ENCODE assay signal across 9 mouse cellular contexts in the genomic region with DNA sequence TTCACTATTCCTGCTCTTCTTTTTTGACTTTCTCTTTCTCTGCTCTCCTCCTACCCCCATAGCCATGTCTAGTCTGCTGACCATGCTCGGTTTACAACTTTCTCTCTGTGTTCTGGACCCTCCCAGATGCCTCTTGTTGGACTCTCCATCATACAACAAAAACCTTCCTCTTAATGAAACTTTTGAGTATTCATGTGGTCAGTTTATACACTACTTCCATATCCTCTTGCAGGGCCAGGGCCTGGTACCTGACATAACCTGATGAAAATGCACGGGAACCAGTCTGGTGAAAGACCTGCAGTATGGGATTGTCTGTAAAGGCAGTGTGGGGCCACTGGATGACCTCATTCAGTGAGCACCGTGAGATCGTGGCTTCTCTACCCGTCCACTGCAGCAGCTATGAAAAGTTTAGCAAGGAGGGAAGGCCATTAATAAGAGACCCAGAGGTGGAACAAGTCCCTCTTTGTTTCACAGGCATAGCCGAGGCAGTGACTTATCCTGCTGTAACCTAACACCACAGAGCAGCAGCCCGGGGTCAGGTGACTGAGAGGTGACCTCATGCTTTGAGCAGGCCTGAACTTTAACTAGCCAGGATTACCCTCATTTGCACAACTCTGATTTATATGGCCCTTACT. TPM values are rescaled to one million over a fixed set of nuclear protein-coding genes. Genes with fewer than 3 reads are reported as not detected.
DNase-seq lines count a peak whose midpoint lies in the region; ATAC-seq lines count a peak whose summit lies in the region.
"Had no signal": no experiment of that assay in that cellular context is flagged by ENCODE, and none has a peak within 500 bp of the region (broad histone marks: within the 10 kb centered on the region; RNA-seq: fewer than 3 reads in every experiment).

No protein-coding gene starts in this region.

- H3K4me3 ChIP-seq in heart, embryonic 12.5 days = no peak overlapping the region
- no peak overlapping the region for H3K4me3 ChIP-seq in stomach, embryonic 14.5 days (ENCODE audit: low read depth, low read length)
- H3K4me3 ChIP-seq: hindbrain, embryonic 15.5 days had no signal

- H3K4me1 ChIP-seq in heart, embryonic 12.5 days (replicated peaks) = peaks cover 25% of the 10 kb centered on the region
- H3K4me1 ChIP-seq in stomach, embryonic 14.5 days (ENCODE audit: control insufficient read depth, insufficient read depth, low read length) = no peaks in the 10 kb centered on the region
- H3K4me1 ChIP-seq: hindbrain, embryonic 15.5 days had no signal

- peak; percentile 24 for DNase-seq in gastrocnemius, adult 18-20 months (ENCODE audit: low spot score)
- no peak for DNase-seq in gastrocnemius, postnatal 10 days
- DNase-seq in adrenal gland, postnatal 14 days = peak; percentile 72
- DNase-seq in kidney, postnatal 36 days = peak; percentile 49 to 53
- no peak for DNase-seq in B cell, adult 2 months
- DNase-seq in urinary bladder, postnatal 25 days (ENCODE audit: low spot score) = no peak

- H3K4me2 ChIP-seq in heart, embryonic 12.5 days = no peak overlapping the region
- no peak overlapping the region for H3K4me2 ChIP-seq in stomach, embryonic 14.5 days (replicated peaks; ENCODE audit: low read depth, low read length)
- H3K4me2 ChIP-seq: hindbrain, embryonic 15.5 days had no signal

- ATAC-seq in heart, embryonic 12.5 days (ENCODE audit: insufficient number of reproducible peaks, low FRiP score) = peak; percentile 78
- ATAC-seq in stomach, embryonic 14.5 days (ENCODE audit: insufficient number of reproducible peaks, insufficient read depth, low FRiP score, low read depth) = peak; percentile 77

- no peaks in the 10 kb centered on the region for H3K36me3 ChIP-seq in heart, embryonic 12.5 days
- H3K36me3 ChIP-seq in stomach, embryonic 14.5 days (ENCODE audit: control insufficient read depth, insufficient read depth, low read length) = no peaks in the 10 kb centered on the region
- H3K36me3 ChIP-seq: hindbrain, embryonic 15.5 days had no signal

- no peaks in the 10 kb centered on the region for H3K27me3 ChIP-seq in heart, embryonic 12.5 days (replicated peaks)
- no peaks in the 10 kb centered on the region for H3K27me3 ChIP-seq in stomach, embryonic 14.5 days (ENCODE audit: control insufficient read depth, insufficient read depth, low read length)
- H3K27me3 ChIP-seq: hindbrain, embryonic 15.5 days had no signal

- H3K9me3 ChIP-seq in heart, embryonic 12.5 days (replicated peaks) = 0 out of 2 replicates have a peak, but pooled peaks cover 2% of the 10 kb centered on the region
- no peaks in the 10 kb centered on the region for H3K9me3 ChIP-seq in stomach, embryonic 14.5 days (ENCODE audit: control insufficient read depth, low read depth, low read length)
- H3K9me3 ChIP-seq: hindbrain, embryonic 15.5 days had no signal

- no peak overlapping the region for H3K9ac ChIP-seq in heart, embryonic 12.5 days
- no peak overlapping the region for H3K9ac ChIP-seq in stomach, embryonic 14.5 days (replicated peaks; ENCODE audit: low read depth, low read length)
- H3K9ac ChIP-seq: hindbrain, embryonic 15.5 days had no signal

- WGBS in heart, embryonic 12.5 days = 20% methylated on average over 7 of the region's 7 CpGs
- WGBS in stomach, embryonic 14.5 days = 21% methylated on average over 7 of the region's 7 CpGs

- H3K27ac ChIP-seq in heart, embryonic 12.5 days (ENCODE audit: poor library complexity, severe bottlenecking) = peak overlapping the region; percentile 41
- no peak overlapping the region; the same call in 1 of the 2 replicates for H3K27ac ChIP-seq in stomach, embryonic 14.5 days (ENCODE audit: low read length)
- H3K27ac ChIP-seq: hindbrain, embryonic 15.5 days had no signal

RNA-seq across cellular contexts. Expression of a gene that starts 49.7 kb away (rescaled TPM):
- total RNA-seq in gastrocnemius, adult 18-20 months (2021) = under 1 TPM in 1 of 2 experiments, not detected in 1; 0.02 TPM
- total RNA-seq in gastrocnemius, postnatal 10 days (2021) = under 1 TPM; 0.07 to 0.14 TPM
- 4.2 and 5.4 TPM in 2 replicates for total RNA-seq in adrenal gland, postnatal 14 days (2021)
- 0.54 and 0.64 TPM in 2 replicates for polyA plus RNA-seq in heart, embryonic 12.5 days (2016; fragmentation: Nextera tagmentation; extraction: Ambion mirVana)
- polyA plus RNA-seq in stomach, embryonic 14.5 days (2014; fragmentation: Nextera tagmentation; extraction: Ambion mirVana) = 1.3 and 1.6 TPM in 2 replicates

Comparison
In these comparisons a context has a peak if more than half of its experiments do, and no peak if none do; other contexts are left out.
1. DNase-seq: peak in gastrocnemius, adult 18-20 months (single experiment), adrenal gland, postnatal 14 days (single experiment) and kidney, postnatal 36 days (2 of 2); none in gastrocnemius, postnatal 10 days (single experiment), B cell, adult 2 months (0 of 2) and urinary bladder, postnatal 25 days (single experiment).